Mouse (Mus musculus): Measurements from ENCODE around the gene Lrrc57. TPM values are rescaled to one million over a fixed set of nuclear protein-coding genes. Genes with fewer than 3 reads are reported as not detected.

The Lrrc57 gene
- polyA plus RNA-seq (2016; fragmentation: Nextera tagmentation; extraction: Ambion mirVana), result 25.1 and 28.4 TPM in 2 replicates

GRCm38 (mm10) chr2:120608830-120609723 is at the start of gene Lrrc57, which contains the start of gene Haus2:
Lrrc57 (minus strand) TSS chr2:120609520.
Haus2 (plus strand) TSS chr2:120609383.
- Histone ChIP-seq H3K27me3 (no peaks in the 10 kb centered on the region), H3K27ac (peak within 1 kb of the TSS; percentile 91)
- ATAC-seq (ENCODE audit: insufficient number of reproducible peaks, insufficient read depth, low FRiP score, low TSS enrichment), result peak; percentile 89

GRCm38 (mm10) chr2:120658486-120658885 is 49.2 kb upstream of the Lrrc57 start:
- 68% methylated on average over 5 of the region's 5 CpGs for WGBS
- Histone ChIP-seq H3K27me3 (no peaks in the 10 kb centered on the region), H3K4me3 (no peak overlapping the region), H3K36me3 (no peaks in the 10 kb centered on the region), H3K4me1 (no peaks in the 10 kb centered on the region), H3K4me2 (replicated peaks) (no peak overlapping the region), H3K27ac (no peak overlapping the region), H3K9me3 (no peaks in the 10 kb centered on the region), H3K9ac (no peak overlapping the region)
- no peak for ATAC-seq (ENCODE audit: insufficient number of reproducible peaks, insufficient read depth, low FRiP score, low TSS enrichment)

More at GRCm38 (mm10) chr2:120608830-120609723, at the start of gene Lrrc57, which contains the start of gene Haus2:
- Histone ChIP-seq H3K9me3 (no peaks in the 10 kb centered on the region), H3K4me3 (peak within 1 kb of the TSS; percentile 86), H3K4me1 (peaks cover 14% of the 10 kb centered on the region), H3K4me2 (replicated peaks) (peak within 1 kb of the TSS; percentile 81), H3K36me3 (0 out of 2 replicates have a peak, but pooled peaks cover 5% of the 10 kb centered on the region), H3K9ac (peak within 1 kb of the TSS; percentile 73)
- WGBS, result 0% methylated on average over 52 of the region's 52 CpGs

DNA sequence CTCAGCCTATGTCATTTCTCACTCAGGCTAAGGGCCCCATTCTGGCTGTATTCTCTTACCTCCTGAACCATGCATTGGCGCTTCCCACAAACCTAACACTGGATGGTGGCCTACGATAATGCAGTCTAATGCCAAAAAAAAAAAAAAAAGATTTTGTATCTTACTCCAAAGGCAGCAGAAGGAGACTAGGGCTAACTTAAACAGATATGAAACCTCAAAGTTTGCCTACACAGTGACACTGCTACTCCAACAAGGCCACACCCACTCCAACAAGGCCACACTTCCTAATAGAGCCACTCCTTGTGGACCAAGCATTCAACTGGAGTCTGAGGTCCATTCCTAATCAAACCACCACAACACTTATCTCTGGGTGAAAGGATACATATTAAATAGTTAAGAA is 47.4 kb upstream of the Lrrc57 start:
- ATAC-seq (ENCODE audit: insufficient number of reproducible peaks, insufficient read depth, low FRiP score, low TSS enrichment), result no peak
- no peaks in the 10 kb centered on the region for H3K36me3 ChIP-seq
- no peaks in the 10 kb centered on the region for H3K4me1 ChIP-seq
- H3K4me3 ChIP-seq, result no peak overlapping the region
- H3K4me2 ChIP-seq (replicated peaks), result no peak overlapping the region
- no peak overlapping the region for H3K9ac ChIP-seq
- 91% methylated on average over 2 of the region's 2 CpGs for WGBS
- no peaks in the 10 kb centered on the region for H3K9me3 ChIP-seq
- H3K27me3 ChIP-seq, result no peaks in the 10 kb centered on the region
- no peak overlapping the region for H3K27ac ChIP-seq

GRCm38 (mm10) chr2:120655905-120656304 is 46.6 kb upstream of the Lrrc57 start:
- Histone ChIP-seq H3K4me2 (replicated peaks) (no peak overlapping the region), H3K4me3 (no peak overlapping the region), H3K36me3 (no peaks in the 10 kb centered on the region), H3K4me1 (no peaks in the 10 kb centered on the region), H3K27ac (no peak overlapping the region), H3K9ac (no peak overlapping the region), H3K9me3 (no peaks in the 10 kb centered on the region), H3K27me3 (no peaks in the 10 kb centered on the region)
- no peak for ATAC-seq (ENCODE audit: insufficient number of reproducible peaks, insufficient read depth, low FRiP score, low TSS enrichment)
- 90% methylated on average over 5 of the region's 5 CpGs for WGBS

DNA sequence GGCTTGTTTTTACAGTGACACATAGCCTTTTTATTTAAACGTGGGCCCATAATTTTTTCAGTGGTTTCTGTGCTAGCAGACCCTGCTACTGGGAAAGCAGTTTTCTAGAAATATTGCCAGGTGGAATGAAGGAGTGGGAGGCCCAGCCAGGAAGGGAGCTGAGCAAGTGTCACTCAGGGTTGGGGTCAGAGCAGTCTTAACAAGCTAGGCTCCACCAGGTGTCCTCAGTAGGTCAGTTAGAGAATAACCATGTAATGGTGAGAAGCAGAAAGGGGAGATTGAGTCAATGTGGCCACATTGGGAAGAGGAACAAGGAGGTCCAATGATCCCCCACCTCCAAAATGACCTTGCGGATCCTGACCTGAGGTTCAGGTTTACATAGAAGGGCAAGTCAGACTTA is 45.4 kb upstream of the Lrrc57 start:
- H3K4me2 ChIP-seq (replicated peaks), result no peak overlapping the region
- H3K36me3 ChIP-seq, result no peaks in the 10 kb centered on the region
- no peak for ATAC-seq (ENCODE audit: insufficient number of reproducible peaks, insufficient read depth, low FRiP score, low TSS enrichment)
- no peak overlapping the region for H3K27ac ChIP-seq
- no peak overlapping the region for H3K9ac ChIP-seq
- H3K4me3 ChIP-seq, result no peak overlapping the region
- H3K9me3 ChIP-seq, result no peaks in the 10 kb centered on the region
- WGBS, result 81% methylated on average over 2 of the region's 2 CpGs
- no peaks in the 10 kb centered on the region for H3K27me3 ChIP-seq
- H3K4me1 ChIP-seq, result no peaks in the 10 kb centered on the region

- Histone ChIP-seq H3K27me3 (no peaks in the 10 kb centered on the region), H3K9ac (no peak overlapping the region), H3K36me3 (no peaks in the 10 kb centered on the region), H3K4me1 (no peaks in the 10 kb centered on the region), H3K4me3 (no peak overlapping the region), H3K9me3 (no peaks in the 10 kb centered on the region), H3K4me2 (replicated peaks) (no peak overlapping the region), H3K27ac (no peak overlapping the region)
- 84% methylated on average over 7 of the region's 7 CpGs for WGBS
- ATAC-seq (ENCODE audit: insufficient number of reproducible peaks, insufficient read depth, low FRiP score, low TSS enrichment), result no peak
These were observed 43.6 kb upstream of the Lrrc57 start for GRCm38 (mm10) chr2:120652925-120653284.

- no peaks in the 10 kb centered on the region for H3K9me3 ChIP-seq
- H3K4me2 ChIP-seq (replicated peaks), result no peak overlapping the region
- no peaks in the 10 kb centered on the region for H3K27me3 ChIP-seq
- H3K27ac ChIP-seq, result no peak overlapping the region
- H3K4me3 ChIP-seq, result no peak overlapping the region
- no peaks in the 10 kb centered on the region for H3K36me3 ChIP-seq
- H3K9ac ChIP-seq, result no peak overlapping the region
- ATAC-seq (ENCODE audit: insufficient number of reproducible peaks, insufficient read depth, low FRiP score, low TSS enrichment), result no peak
- WGBS, result 77% methylated on average over 7 of the region's 7 CpGs
- no peaks in the 10 kb centered on the region for H3K4me1 ChIP-seq
These were observed 43.1 kb upstream of the Lrrc57 start for GRCm38 (mm10) chr2:120652256-120652924.

GRCm38 (mm10) chr2:120646777-120647176 is 37.5 kb upstream of the Lrrc57 start:
- Histone ChIP-seq H3K27ac (no peak overlapping the region), H3K4me1 (no peaks in the 10 kb centered on the region), H3K27me3 (no peaks in the 10 kb centered on the region), H3K4me2 (replicated peaks) (no peak overlapping the region), H3K36me3 (no peaks in the 10 kb centered on the region), H3K9ac (no peak overlapping the region), H3K9me3 (no peaks in the 10 kb centered on the region), H3K4me3 (no peak overlapping the region)
- ATAC-seq (ENCODE audit: insufficient number of reproducible peaks, insufficient read depth, low FRiP score, low TSS enrichment), result no peak
- 48% methylated on average over 4 of the region's 4 CpGs for WGBS

- ATAC-seq (ENCODE audit: insufficient number of reproducible peaks, insufficient read depth, low FRiP score, low TSS enrichment), result no peak
- WGBS, result 74% methylated on average over 7 of the region's 7 CpGs
- Histone ChIP-seq H3K4me3 (no peak overlapping the region), H3K36me3 (no peaks in the 10 kb centered on the region), H3K27ac (no peak overlapping the region), H3K4me2 (replicated peaks) (no peak overlapping the region), H3K4me1 (no peaks in the 10 kb centered on the region), H3K27me3 (no peaks in the 10 kb centered on the region), H3K9me3 (no peaks in the 10 kb centered on the region), H3K9ac (no peak overlapping the region)
These were observed 34.5 kb upstream of the Lrrc57 start for GRCm38 (mm10) chr2:120643836-120644235.

- Histone ChIP-seq H3K9ac (no peak overlapping the region), H3K36me3 (no peaks in the 10 kb centered on the region), H3K9me3 (no peaks in the 10 kb centered on the region), H3K27me3 (no peaks in the 10 kb centered on the region), H3K4me1 (no peaks in the 10 kb centered on the region), H3K4me2 (replicated peaks) (no peak overlapping the region), H3K4me3 (no peak overlapping the region), H3K27ac (no peak overlapping the region)
- WGBS, result 92% methylated on average over 8 of the region's 8 CpGs
- no peak for ATAC-seq (ENCODE audit: insufficient number of reproducible peaks, insufficient read depth, low FRiP score, low TSS enrichment)
These were observed 31.5 kb upstream of the Lrrc57 start for GRCm38 (mm10) chr2:120640835-120641234.

GRCm38 (mm10) chr2:120631957-120632356 is 22.6 kb upstream of the Lrrc57 start:
- ATAC-seq (ENCODE audit: insufficient number of reproducible peaks, insufficient read depth, low FRiP score, low TSS enrichment), result no peak
- Histone ChIP-seq H3K27ac (no peak overlapping the region), H3K4me3 (no peak overlapping the region), H3K36me3 (peaks cover 14% of the 10 kb centered on the region; the same call in 1 of the 2 replicates), H3K9ac (no peak overlapping the region), H3K9me3 (no peaks in the 10 kb centered on the region), H3K4me1 (no peaks in the 10 kb centered on the region), H3K27me3 (no peaks in the 10 kb centered on the region), H3K4me2 (replicated peaks) (no peak overlapping the region)
- WGBS, result 85% methylated on average over 4 of the region's 4 CpGs

DNA sequence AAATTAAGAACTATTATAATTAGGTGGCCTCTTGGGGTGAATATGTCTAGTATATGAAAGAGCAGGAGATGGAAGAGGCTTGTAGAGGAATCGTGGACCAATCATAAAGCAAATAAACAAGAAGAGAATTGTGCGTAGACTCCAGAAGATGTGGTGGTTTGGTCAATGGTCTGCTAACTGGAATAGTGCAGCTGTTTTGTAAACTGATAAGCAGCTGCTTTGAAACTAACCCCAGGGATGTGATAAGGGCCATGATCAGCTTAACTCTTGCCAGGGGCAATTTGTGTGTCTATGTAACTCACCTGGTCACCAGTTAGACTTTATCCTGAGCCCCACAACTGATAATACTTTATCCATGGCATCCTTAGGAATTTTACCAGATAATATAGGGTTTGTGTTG is 22.2 kb upstream of the Lrrc57 start:
- ATAC-seq (ENCODE audit: insufficient number of reproducible peaks, insufficient read depth, low FRiP score, low TSS enrichment), result no peak
- no peaks in the 10 kb centered on the region for H3K9me3 ChIP-seq
- no peak overlapping the region for H3K9ac ChIP-seq
- no peak overlapping the region for H3K4me2 ChIP-seq (replicated peaks)
- H3K36me3 ChIP-seq, result peaks cover 14% of the 10 kb centered on the region; the same call in 1 of the 2 replicates
- H3K4me3 ChIP-seq, result no peak overlapping the region
- H3K27me3 ChIP-seq, result no peaks in the 10 kb centered on the region
- H3K4me1 ChIP-seq, result no peaks in the 10 kb centered on the region
- WGBS, result 84% methylated on average over 2 of the region's 2 CpGs
- no peak overlapping the region for H3K27ac ChIP-seq
